Mouse (Mus musculus) intestine, embryonic 15.5 days (tissue): ENCODE measurements at regions not wholly inside any gene's neighbourhood (a gene's known extent, or its start where the extent isn't known, plus 50 kb on each side); places are given as distances from the start of the nearest gene placed in this dataset.

Source experiments
- ATAC-seq: fragments of 200-750 bp; cut with Nextera tagmentation; 2 replicates; pipeline ENCODE4 v1.8.0; 2017; ENCODE audit warnings: moderate TSS enrichment, moderate library complexity
- H3K27ac ChIP-seq: fragments of 300-500 bp; sonication (generic); 2 replicates; pipeline ENCODE4 v1.5.1; 2015; ENCODE audit warnings: mild to moderate bottlenecking, inconsistent platforms
- H3K27me3 ChIP-seq: fragments of 300-500 bp; sonication (generic); replicated peaks from 2 replicates; pipeline ENCODE4 v1.6.1; 2015; ENCODE audit warnings: inconsistent platforms
- H3K36me3 ChIP-seq: fragments of 300-500 bp; sonication (generic); 2 replicates; pipeline ENCODE4 v1.6.1; 2015; ENCODE audit warnings: inconsistent platforms
- H3K4me1 ChIP-seq: fragments of 300-500 bp; sonication (generic); replicated peaks from 2 replicates; pipeline ENCODE4 v1.6.1; 2015; ENCODE audit warnings: inconsistent platforms
- H3K4me2 ChIP-seq: fragments of 300-500 bp; sonication (generic); replicated peaks from 2 replicates; pipeline ENCODE4 v1.6.1; 2015; ENCODE audit warnings: mild to moderate bottlenecking, inconsistent platforms
- H3K4me3 ChIP-seq: fragments of 300-500 bp; sonication (generic); replicated peaks from 2 replicates; pipeline ENCODE4 v1.5.1; 2015; ENCODE audit warnings: inconsistent platforms
- H3K9ac ChIP-seq: fragments of 300-500 bp; sonication (generic); 2 replicates; pipeline ENCODE4 v1.6.1; 2015; ENCODE audit warnings: inconsistent platforms
- H3K9me3 ChIP-seq: fragments of 300-500 bp; sonication (generic); 2 replicates; pipeline ENCODE4 v1.6.1; 2016; ENCODE audit warnings: inconsistent platforms
- WGBS: fragments of 180-500 bp; shearing (Covaris S2); methylation state at CpG from one replicate; pipeline ENCODE4 v1.1.7; 2015; 5-methylcytosine and 5-hydroxymethylcytosine counted together

GRCm38 (mm10) chr3:154385831-154386312 is 55.4 kb upstream of the Lhx8 start:
- H3K4me1 ChIP-seq = no peaks in the 10 kb centered on the region
- no peaks in the 10 kb centered on the region for H3K27me3 ChIP-seq
- no peak overlapping the region for H3K27ac ChIP-seq
- H3K4me3 ChIP-seq = no peak overlapping the region
- H3K4me2 ChIP-seq = no peak overlapping the region
- no peaks in the 10 kb centered on the region for H3K9me3 ChIP-seq
- no peaks in the 10 kb centered on the region for H3K36me3 ChIP-seq
- no peak for ATAC-seq
- 31% methylated on average over 10 of the region's 10 CpGs for WGBS
- H3K9ac ChIP-seq = no peak overlapping the region

DNA sequence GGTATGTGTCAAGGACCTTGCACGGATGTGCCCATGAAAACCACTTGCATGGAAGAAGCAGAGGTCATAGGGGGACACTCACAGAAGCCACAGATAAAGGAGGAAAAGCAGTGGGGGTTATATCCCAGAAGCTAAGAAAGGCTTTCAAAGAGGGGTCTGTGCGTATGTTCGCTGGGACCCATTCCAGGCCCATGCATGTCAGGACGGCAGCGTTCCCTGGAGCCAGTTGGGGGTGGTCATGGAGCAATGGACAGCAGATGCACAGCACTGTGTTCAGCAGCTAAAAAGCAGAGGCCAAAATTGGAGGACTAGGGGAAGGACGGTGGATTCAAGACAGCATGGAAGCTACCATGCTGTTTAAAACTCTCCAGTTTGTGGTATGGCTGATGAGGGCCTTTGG is 52.4 kb upstream of the Lhx8 start:
- no peaks in the 10 kb centered on the region for H3K27me3 ChIP-seq
- H3K4me3 ChIP-seq = no peak overlapping the region
- H3K9ac ChIP-seq = no peak overlapping the region
- H3K9me3 ChIP-seq = no peaks in the 10 kb centered on the region
- no peak overlapping the region for H3K27ac ChIP-seq
- no peak overlapping the region for H3K4me2 ChIP-seq
- no peak for ATAC-seq
- 86% methylated on average over 6 of the region's 6 CpGs for WGBS
- no peaks in the 10 kb centered on the region for H3K4me1 ChIP-seq
- H3K36me3 ChIP-seq = no peaks in the 10 kb centered on the region

- H3K9me3 ChIP-seq = no peaks in the 10 kb centered on the region
- 44% methylated on average over 5 of the region's 5 CpGs for WGBS
- H3K4me1 ChIP-seq = no peaks in the 10 kb centered on the region
- H3K4me2 ChIP-seq = no peak overlapping the region
- no peaks in the 10 kb centered on the region for H3K27me3 ChIP-seq
- H3K9ac ChIP-seq = no peak overlapping the region
- no peaks in the 10 kb centered on the region for H3K36me3 ChIP-seq
- no peak overlapping the region for H3K4me3 ChIP-seq
- no peak overlapping the region for H3K27ac ChIP-seq
- no peak for ATAC-seq
Measured at GRCm38 (mm10) chr3:154381561-154381960, 51.1 kb upstream of the Lhx8 start.
